Mouse (Mus musculus) Muller cell, postnatal 12 days (primary cell): ENCODE data around the gene Kcnk2.
A peak's percentile ranks its signal among the peaks of the same experiment; 100 is the strongest.

ENCODE experiments used
- DNase-seq: peaks from one replicate; pipeline ENCODE4 v3.0.0-alpha.2; 2015; ENCODE audit errors: inconsistent ontology term

Kcnk2 gene

GRCm38 (mm10) chr1:189402223-189402943, at the start of gene Kcnk2:
Kcnk2 (minus strand) TSS chr1:189402273.
- no peak for DNase-seq

GRCm38 (mm10) chr1:189440741-189441140, 38.7 kb upstream of the Kcnk2 start:
- DNase-seq, result no peak

- no peak for DNase-seq
Observed at GRCm38 (mm10) chr1:189437126-189437525, 35.1 kb upstream of the Kcnk2 start.

DNA sequence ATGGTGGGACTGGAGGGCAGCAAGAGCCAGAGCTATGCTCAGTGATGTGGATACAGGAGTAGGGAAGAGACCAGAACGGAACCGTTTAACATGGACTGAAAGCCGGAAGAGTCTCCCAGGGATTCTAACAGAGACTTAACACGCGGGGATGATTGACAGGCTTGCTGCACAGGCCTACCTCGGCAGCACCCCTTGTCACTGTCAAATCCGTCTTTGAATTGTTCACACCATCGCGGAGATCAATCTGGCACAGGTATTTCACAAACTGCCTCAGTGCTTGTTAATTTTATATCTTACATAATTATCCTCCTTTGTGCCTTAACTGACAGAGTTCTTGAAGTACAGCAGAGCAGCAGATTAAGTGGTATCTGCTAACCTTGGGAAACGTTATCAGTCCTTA, 33.4 kb upstream of the Kcnk2 start:
- DNase-seq, result no peak

DNA sequence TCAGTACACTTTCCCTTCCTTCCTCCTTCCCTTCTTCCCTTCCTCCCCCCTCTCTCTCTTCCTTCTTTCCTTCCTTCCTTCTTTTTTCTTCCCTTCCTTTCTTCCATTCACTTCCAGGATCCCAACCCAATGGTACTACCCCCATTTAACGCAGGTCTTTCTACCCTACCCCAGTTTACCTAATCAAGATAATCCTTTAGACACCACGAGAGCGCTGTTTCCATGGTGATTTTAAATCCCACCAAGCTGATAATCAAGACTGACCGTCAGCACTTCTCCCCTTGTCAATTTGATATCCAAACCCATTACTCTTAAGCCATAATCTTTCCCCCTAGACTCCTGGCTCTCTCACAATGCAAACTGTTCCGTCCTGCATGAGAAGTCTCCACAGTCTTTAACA, 29.4 kb upstream of the Kcnk2 start:
- no peak for DNase-seq

GRCm38 (mm10) chr1:189430534-189430933, 28.5 kb upstream of the Kcnk2 start:
- DNase-seq, result no peak

- peak; percentile 70 for DNase-seq
Observed at GRCm38 (mm10) chr1:189429566-189429965, 27.5 kb upstream of the Kcnk2 start.

DNA sequence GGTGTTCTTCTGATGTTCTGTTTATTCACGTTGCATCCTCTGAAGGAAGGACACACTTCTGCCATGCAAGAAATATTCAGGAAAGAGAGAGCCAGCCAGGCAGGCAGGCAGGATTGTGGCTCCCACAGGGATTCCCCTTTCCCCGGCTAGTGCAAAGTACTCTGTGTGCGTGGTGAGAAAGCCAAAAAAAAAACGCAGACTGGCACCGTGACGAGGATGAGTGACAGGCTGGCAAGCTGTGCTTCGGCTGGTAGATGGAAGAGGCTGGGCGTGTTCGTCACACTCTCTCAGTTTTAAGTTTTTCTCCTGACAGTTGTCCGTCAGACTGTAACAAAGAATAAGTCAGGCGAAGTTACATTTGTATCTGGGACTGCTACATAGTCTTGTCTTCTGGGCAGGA, 24.2 kb upstream of the Kcnk2 start:
- no peak for DNase-seq

DNA sequence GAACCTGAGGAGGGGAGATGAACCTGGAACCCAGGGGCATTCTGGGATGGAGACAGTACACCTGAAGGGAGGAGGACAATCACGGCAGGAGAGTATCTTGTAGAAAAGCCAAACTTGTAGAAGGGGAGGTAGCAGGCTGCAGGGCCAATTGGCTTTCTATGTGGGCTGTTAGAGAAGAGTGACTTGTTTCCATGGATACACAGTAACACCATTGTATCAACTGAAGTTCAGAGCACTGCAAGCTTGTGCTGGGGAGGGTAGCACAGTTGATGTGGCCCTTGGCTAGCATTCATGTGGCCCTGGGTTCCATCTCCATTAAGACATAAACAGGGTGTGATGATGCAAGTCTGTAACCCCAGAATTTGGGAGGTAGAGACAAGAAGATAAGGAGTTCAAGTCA, 17.8 kb upstream of the Kcnk2 start:
- no peak for DNase-seq

DNA sequence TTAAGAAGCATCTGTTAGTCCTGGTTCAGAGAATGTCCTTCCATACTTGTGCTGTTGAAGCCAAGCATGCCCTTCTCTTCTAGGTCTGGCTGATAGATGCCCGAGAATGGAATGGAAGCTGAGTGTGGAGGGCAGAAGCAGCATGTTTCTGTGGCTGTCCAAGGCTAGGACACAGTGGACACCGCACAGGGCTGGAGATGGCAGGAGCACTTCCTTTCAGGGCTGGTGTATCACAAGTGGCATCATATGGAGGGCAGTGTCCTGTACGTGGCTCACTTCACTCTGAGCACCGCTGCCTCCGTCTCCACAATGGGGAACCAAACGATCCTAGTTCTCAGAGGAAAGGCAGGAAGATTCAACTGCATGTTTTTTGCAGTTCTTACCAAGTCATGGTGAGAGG, 7.8 kb upstream of the Kcnk2 start:
- DNase-seq, result no peak

DNA sequence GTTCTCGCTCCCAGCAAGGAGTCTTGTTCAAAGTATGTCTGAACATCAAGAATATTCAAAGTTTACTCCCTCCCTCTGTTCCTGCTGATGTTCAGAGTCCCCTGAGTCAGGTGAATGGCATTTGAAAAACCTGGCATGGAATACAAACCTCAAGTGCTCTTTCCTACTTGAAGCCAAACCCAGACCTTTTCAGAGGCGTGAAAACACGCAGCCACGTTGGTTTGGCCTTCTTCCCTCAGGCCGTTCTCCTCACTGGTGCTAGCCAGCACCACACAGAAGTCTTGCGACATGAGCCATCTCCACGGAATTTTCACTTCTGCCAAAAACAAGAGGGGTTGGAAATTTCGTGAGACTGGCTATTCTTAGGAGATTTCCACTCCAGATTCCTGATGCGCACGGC, 3.1 kb upstream of the Kcnk2 start:
- peak; percentile 97 for DNase-seq

- no peak for DNase-seq
Observed at GRCm38 (mm10) chr1:189403546-189403945, 1.5 kb upstream of the Kcnk2 start.

DNA sequence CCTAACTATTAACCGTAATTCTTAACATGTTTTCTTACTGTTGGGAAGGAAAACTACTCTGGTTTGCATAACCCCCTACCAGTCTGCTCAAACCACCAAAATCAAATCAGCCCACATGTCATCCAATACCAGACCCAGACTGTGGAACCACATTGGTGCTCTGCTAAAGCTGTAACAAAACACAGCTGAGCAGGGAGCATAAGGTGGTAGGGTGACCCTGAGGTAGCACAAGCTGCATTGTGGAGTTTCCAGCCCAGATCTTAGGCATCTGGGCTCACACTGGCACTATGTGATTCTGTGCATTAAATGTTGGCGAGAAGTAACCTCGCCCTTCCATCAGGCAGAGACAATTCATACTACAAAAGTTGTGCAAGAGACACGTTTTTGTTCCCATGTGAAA, 1.1 kb upstream of the Kcnk2 start:
- no peak for DNase-seq

DNA sequence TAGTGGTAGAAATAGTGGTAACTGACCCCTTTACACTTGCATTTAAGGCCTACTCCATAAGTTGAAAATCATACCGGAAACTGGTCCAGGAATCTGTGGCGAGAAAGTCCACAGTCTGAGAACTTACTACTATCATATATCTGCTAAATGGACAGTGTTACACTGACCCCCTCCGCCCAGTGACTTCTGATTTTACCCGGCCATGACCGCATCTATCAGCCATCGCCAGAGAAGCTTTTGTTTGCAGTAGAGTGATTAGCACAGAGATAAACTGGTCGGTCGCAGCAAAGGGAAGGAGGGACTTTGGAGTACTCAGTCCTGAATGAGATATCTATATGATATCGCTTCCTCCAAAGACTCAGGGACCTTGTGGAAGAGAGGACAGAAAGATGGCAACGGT, 15.2 kb downstream of the Kcnk2 start:
- no peak for DNase-seq

DNA sequence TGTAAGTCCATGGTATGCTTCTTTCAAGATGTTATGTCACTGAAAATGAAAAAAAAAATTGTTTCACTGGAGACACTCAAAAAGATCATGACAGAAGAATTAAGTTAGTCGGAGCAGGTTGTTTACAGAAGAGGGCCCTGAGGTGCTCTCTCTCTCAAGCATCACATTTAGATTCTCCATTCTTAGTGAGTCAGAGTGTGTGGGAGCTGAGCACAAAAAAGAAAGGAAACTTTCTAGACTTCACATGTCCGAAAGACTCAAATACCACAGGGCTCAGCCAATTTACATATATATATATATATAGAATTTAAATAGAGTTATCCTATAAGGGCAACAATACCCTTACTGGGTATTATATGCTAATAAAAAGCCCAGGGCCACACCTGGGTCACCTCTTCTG, 15.9 kb downstream of the Kcnk2 start:
- DNase-seq, result no peak

- DNase-seq, result no peak
Observed at GRCm38 (mm10) chr1:189367722-189368121, 34.4 kb downstream of the Kcnk2 start.

DNA sequence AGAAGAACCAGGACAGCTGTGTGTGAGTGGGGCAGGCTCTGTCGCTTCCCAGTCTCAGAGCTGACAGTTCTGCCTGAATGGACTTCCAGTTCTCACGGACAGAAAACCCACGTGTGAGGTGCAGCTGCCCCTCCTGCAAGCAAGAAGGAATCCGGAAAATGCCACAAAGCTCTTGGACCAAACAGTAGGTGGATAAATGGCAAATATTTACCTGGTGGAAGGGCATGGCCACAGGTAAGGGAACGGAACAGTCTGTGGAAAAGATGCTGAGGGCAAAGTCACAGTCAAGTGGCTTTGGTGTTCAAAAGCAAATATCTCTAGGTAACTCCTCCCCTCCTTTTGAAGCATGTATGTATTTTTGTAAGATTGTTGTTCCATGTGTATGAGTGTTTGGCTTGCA, 37.9 kb downstream of the Kcnk2 start:
- no peak for DNase-seq

GRCm38 (mm10) chr1:189362579-189362978, 39.5 kb downstream of the Kcnk2 start:
- DNase-seq, result no peak

GRCm38 (mm10) chr1:189359699-189360098, 42.4 kb downstream of the Kcnk2 start:
- DNase-seq, result no peak

- DNase-seq, result no peak
Observed at GRCm38 (mm10) chr1:189353887-189354286, 48.2 kb downstream of the Kcnk2 start.

- no peak for DNase-seq
Observed at GRCm38 (mm10) chr1:189351804-189352203, 50.3 kb downstream of the Kcnk2 start.

- DNase-seq, result no peak
Observed at GRCm38 (mm10) chr1:189349205-189349604, 52.9 kb downstream of the Kcnk2 start.

GRCm38 (mm10) chr1:189345166-189345565, 56.9 kb downstream of the Kcnk2 start:
- DNase-seq, result no peak
